ENCODE assay signal across 12 mouse cellular contexts in genomic region chr4:44776651-44777050, GRCm38 (mm10). TPM values are rescaled to one million over a fixed set of nuclear protein-coding genes. Genes with fewer than 3 reads are reported as not detected.
DNase-seq lines count a peak whose midpoint lies in the region; ATAC-seq and TF ChIP-seq lines count a peak whose summit lies in the region.
"Had no signal": no experiment of that assay in that cellular context is flagged by ENCODE, and none has a peak within 500 bp of the region (broad histone marks: within the 10 kb centered on the region; RNA-seq: fewer than 3 reads in every experiment).

No protein-coding gene starts in this region.

- peak; percentile 6 for DNase-seq in gastrocnemius, postnatal 14 days
- DNase-seq in gastrocnemius, postnatal 10 days = no peak
- DNase-seq in ovary, postnatal 36 days (ENCODE audit: low spot score) = peak; percentile 40
- DNase-seq in ovary, postnatal 14 days (ENCODE audit: low spot score) = no peak
- DNase-seq in thymus, postnatal 25 days = no peak
- no peak for DNase-seq in spleen, adult 12 weeks (ENCODE audit: low spot score)
- DNase-seq in stomach, postnatal 0 days (ENCODE audit: low spot score) = no peak
- DNase-seq: thymus, adult 2 months had no signal

- H3K9me3 ChIP-seq in heart, embryonic 11.5 days (replicated peaks; ENCODE audit: control insufficient read depth, low read length) = no peaks in the 10 kb centered on the region
- no peaks in the 10 kb centered on the region for H3K9me3 ChIP-seq in stomach, postnatal 0 days (ENCODE audit: control insufficient read depth, low read length)
- H3K9me3 ChIP-seq: hindbrain, embryonic 12.5 days; midbrain, embryonic 12.5 days had no signal

- ATAC-seq in heart, embryonic 11.5 days (replicated peaks; ENCODE audit: insufficient number of reproducible peaks, low FRiP score, low TSS enrichment) = no peak
- ATAC-seq in stomach, postnatal 0 days (ENCODE audit: low FRiP score, low TSS enrichment) = no peak

- no peak overlapping the region for H3K4me3 ChIP-seq in heart, embryonic 11.5 days (ENCODE audit: low read depth, low read length)
- H3K4me3 ChIP-seq in stomach, postnatal 0 days (ENCODE audit: low read depth, low read length) = no peak overlapping the region
- H3K4me3 ChIP-seq: erythroblast, embryonic 14.5 days; hindbrain, embryonic 12.5 days; midbrain, embryonic 12.5 days had no signal

- no peaks in the 10 kb centered on the region for H3K4me1 ChIP-seq in heart, embryonic 11.5 days (ENCODE audit: control insufficient read depth, insufficient read depth, low read length)
- H3K4me1 ChIP-seq in stomach, postnatal 0 days (replicated peaks; ENCODE audit: control insufficient read depth, insufficient read depth) = no peaks in the 10 kb centered on the region

- H3K27ac ChIP-seq in heart, embryonic 11.5 days (ENCODE audit: low read depth, low read length) = 0 out of 2 replicates have a peak overlapping the region, but pooled peaks have one; percentile 15
- H3K27ac ChIP-seq in stomach, postnatal 0 days (replicated peaks) = no peak overlapping the region
- H3K27ac ChIP-seq: hindbrain, embryonic 12.5 days; midbrain, embryonic 12.5 days had no signal

- 68% methylated on average over 2 of the region's 2 CpGs for WGBS in heart, embryonic 11.5 days (ENCODE audit: insufficient replicate concordance)
- 71% methylated on average over 2 of the region's 2 CpGs for WGBS in stomach, postnatal 0 days

- TF ChIP-seq CTCF in stomach, postnatal 0 days (IDR thresholded peaks at IDR 0.05; ENCODE audit: low read depth) = no peak

- no peak for TF ChIP-seq EP300 in stomach, postnatal 0 days (optimal IDR thresholded peaks at IDR 0.05)

- no peak overlapping the region for H3K4me2 ChIP-seq in heart, embryonic 11.5 days
- no peak overlapping the region for H3K4me2 ChIP-seq in stomach, postnatal 0 days (replicated peaks; ENCODE audit: low read depth)
- H3K4me2 ChIP-seq: hindbrain, embryonic 12.5 days; midbrain, embryonic 12.5 days had no signal

- no peaks in the 10 kb centered on the region for H3K27me3 ChIP-seq in heart, embryonic 11.5 days (ENCODE audit: control insufficient read depth, insufficient read depth, low read length)
- H3K27me3 ChIP-seq in stomach, postnatal 0 days (ENCODE audit: control insufficient read depth, insufficient read depth, low read length) = no peaks in the 10 kb centered on the region
- H3K27me3 ChIP-seq: hindbrain, embryonic 12.5 days had no signal

- intact Hi-C loops in gastrocnemius, postnatal 14 days (cut with DNase I; ENCODE audit: low total_unique reads) = no loop called here

- H3K9ac ChIP-seq in heart, embryonic 11.5 days (ENCODE audit: low read depth, low read length) = no peak overlapping the region
- H3K9ac ChIP-seq in stomach, postnatal 0 days (ENCODE audit: low read length) = no peak overlapping the region
- H3K9ac ChIP-seq: hindbrain, embryonic 12.5 days; midbrain, embryonic 12.5 days had no signal

- H3K36me3 ChIP-seq in heart, embryonic 11.5 days (ENCODE audit: control insufficient read depth, insufficient read depth, low read length) = no peaks in the 10 kb centered on the region
- H3K36me3 ChIP-seq in stomach, postnatal 0 days (ENCODE audit: control insufficient read depth, insufficient read depth, low read length) = no peaks in the 10 kb centered on the region
- H3K36me3 ChIP-seq: hindbrain, embryonic 12.5 days; midbrain, embryonic 12.5 days had no signal

RNA-seq across cellular contexts. Expression of gene Zcchc7, which starts 21.0 kb away (rescaled TPM):
- 10 to 100 TPM; 13.1 to 13.4 TPM for total RNA-seq in gastrocnemius, postnatal 14 days (2021)
- total RNA-seq in gastrocnemius, postnatal 10 days (2021) = 10 to 100 TPM; 14.7 to 25.8 TPM
- 20.7 and 27.1 TPM in 2 replicates for polyA plus RNA-seq in heart, embryonic 11.5 days (2014; fragmentation: Nextera tagmentation; extraction: Ambion mirVana)
- 31.9 and 36.4 TPM in 2 replicates for polyA plus RNA-seq in stomach, postnatal 0 days (2015; fragmentation: Nextera tagmentation; extraction: Ambion mirVana)

Comparison
In these comparisons a context has a peak if more than half of its experiments do, and no peak if none do; other contexts are left out.
1. DNase-seq: peak in gastrocnemius, postnatal 14 days (single experiment) and ovary, postnatal 36 days (single experiment); none in gastrocnemius, postnatal 10 days (single experiment), ovary, postnatal 14 days (single experiment), thymus, postnatal 25 days (single experiment), spleen, adult 12 weeks (single experiment) and stomach, postnatal 0 days (single experiment).